Mouse (Mus musculus) kidney, postnatal 10 days (tissue): ENCODE measurements around the gene Akr1c20.

Experiments
- DNase-seq: peaks from one replicate; pipeline ENCODE4 v3.0.0; 2021; ENCODE audit warnings: mixed read lengths

Akr1c20 gene

DNA sequence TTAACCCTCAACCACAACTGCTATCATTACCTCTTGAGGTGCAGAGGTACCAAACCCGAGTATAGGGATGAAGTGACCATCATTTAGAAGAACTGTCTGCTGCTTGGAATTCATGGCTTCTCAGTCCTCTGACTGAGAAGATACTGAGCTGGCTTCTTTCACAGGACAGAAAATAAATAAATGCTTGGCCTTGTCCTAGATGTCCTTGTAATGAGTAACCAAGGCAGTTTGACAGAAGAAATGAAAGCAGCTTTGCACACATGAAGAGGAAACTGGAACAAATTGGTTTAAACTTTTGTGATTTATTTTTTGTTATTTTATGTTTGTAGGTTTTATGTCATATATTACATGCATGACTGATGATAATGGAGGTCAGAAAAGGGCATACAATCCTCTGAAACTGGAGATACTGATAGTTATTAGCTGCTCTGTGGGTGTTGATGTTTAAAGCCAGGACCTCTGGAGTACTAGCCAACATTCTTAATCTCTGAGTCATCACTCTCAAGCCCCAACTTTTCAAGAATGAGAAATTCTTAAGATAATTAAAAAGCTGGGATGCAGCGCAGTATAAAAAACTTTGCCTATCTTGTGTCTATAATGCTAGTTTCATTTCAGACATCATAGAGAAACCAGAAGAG, at the start of gene Akr1c20:
Akr1c20 (minus strand) TSS at position 145 of the 638 bp plus-strand sequence.
- no peak for DNase-seq

DNA sequence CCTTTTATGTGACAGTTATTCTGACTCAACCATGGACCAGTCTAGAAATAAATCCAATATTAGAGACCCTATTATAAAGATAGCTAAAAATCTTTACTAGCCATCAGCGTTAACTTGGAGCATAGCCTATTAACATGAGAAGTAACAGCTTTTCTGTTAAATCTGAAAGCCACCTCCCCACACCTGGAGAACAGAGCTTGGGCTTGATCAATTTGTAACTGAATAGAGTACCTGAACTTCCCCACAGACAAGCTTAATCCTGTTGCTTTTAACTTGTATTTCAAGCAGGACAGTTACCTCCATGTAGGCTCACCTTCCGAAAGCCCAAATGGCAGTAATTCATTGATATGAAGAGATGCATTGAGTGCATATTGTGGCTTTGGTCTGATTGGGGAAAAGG, 42.9 kb upstream of the Akr1c20 start:
- DNase-seq = no peak

DNA sequence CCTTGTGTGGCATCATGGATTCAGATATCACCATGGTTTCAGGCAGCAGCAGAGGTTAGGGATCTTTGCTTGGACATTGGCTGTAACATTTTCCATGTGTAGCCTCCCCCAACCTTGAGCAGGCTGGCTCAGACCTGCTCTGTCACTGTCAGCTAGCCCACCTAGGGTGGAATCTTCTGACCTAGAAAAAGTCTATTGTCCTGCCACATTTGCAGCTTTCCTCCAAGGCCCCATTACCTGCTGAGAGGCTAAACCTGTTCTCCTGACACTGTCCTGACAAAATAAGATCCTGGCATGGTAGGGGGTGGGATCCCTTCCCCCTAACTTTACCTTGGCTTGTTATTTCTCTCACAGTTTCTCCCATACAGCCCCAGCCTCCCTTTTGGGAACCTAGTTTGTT, 37.4 kb upstream of the Akr1c20 start:
- no peak for DNase-seq

DNA sequence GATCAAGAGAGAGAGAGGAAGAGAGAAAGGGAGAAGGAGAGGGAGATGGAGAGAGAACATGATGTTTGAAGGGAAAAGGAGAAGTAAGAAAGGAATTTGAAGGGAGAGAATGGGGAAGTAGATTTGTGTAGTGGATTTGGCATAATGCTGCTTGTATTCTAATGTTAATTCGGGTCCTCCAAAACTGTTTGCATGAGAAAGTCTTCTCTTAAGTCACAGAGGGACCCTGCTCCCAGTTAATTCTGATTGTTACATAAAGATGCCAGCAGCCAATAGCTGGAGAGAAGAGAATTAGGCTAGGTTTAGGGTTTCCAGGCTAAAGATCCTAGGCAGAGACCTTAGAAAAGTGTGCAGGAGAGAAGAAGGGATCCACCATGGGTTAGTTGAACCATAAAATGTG, 36.0 kb upstream of the Akr1c20 start:
- no peak for DNase-seq

DNA sequence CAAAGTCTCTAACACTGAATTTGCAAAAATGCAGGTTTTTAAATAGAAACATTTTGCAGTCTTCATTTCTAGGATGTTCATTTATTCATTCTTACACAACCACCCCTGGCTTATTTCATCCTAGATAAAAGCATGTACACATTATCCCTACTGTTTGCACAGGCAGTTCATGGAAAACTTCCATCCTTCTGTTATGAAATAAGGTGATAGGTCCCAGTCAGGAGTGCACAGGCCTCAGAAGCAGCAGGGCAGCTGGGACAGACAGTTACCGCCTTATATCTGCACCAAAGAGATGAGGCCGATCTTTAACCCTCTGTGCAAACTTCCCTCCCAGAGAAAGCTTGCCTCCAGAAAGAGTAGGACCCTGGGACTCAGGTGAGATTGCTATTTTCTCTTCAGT, 8.3 kb downstream of the Akr1c20 start:
- no peak for DNase-seq

DNA sequence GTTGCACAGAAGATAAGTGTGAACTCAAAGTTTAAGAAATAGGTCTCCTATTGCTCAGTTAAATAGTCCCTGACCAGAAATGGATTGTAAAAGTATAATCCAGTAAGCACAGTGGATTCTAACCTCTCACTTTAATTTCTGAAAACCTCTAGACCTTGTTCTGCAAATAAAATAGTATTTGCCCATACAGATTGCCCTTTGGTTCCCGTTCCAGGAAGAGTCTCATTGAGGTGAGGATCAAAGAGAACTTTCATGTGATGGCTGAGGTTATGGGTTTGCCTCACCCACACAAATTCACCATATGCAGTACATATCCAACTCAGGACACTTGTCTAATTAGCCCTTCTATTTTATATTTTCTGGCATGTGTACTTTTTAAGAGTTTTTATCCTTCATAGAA, 55.2 kb downstream of the Akr1c20 start:
- DNase-seq = no peak

DNA sequence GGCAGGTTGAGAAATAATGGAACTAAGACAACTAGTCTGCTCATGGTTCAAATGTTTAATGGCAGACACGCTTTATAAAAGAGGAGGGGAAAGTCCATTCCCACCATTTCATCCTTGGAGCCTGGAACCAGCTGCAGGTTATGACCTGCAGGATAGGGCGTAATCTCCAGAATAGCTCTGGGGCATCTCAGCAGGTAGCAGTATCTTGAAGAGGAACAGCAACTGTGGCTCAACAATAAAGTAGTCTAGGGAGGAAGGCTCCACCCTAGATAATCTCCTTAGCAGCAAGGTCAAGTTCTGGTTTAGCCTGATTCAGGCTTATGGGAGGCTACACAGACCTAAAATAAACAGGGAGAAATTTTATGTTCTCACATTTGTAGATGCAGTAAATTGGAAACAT, 57.5 kb downstream of the Akr1c20 start:
- DNase-seq = no peak
